In genomic region chr10:54061159-54061558, GRCm38 (mm10) we compare ENCODE assay signal across 28 mouse cellular contexts. TPM values are rescaled to one million over a fixed set of nuclear protein-coding genes. Genes with fewer than 3 reads are reported as not detected.
DNase-seq lines count a peak whose midpoint lies in the region; ATAC-seq and TF ChIP-seq lines count a peak whose summit lies in the region.
"Had no signal": no experiment of that assay in that cellular context is flagged by ENCODE, and none has a peak within 500 bp of the region (broad histone marks: within the 10 kb centered on the region; RNA-seq: fewer than 3 reads in every experiment).

No protein-coding gene starts in this region.

- TF ChIP-seq RAD21 in CH12.LX (IDR thresholded peaks at IDR 0.05; ENCODE audit: low read depth, low read length): no peak

- no peak for ATAC-seq in megakaryocyte, adult 5-6 weeks (ENCODE audit: poor library complexity, severe bottlenecking)
- peak; percentile 34; the same call in 1 of the 2 replicates for ATAC-seq in liver, embryonic 14.5 days (ENCODE audit: insufficient read depth)
- ATAC-seq: CD4-positive, CD25-positive, alpha-beta regulatory T cell, adult 4 months; intestine, embryonic 16.5 days had no signal

- H3K4me1 ChIP-seq in heart, embryonic 10.5 days: peaks cover 22% of the 10 kb centered on the region; the same call in 1 of the 2 replicates
- peaks cover 50% of the 10 kb centered on the region for H3K4me1 ChIP-seq in megakaryocyte, embryonic 14.5 days
- H3K4me1 ChIP-seq in CH12.LX (ENCODE audit: control insufficient read depth in 1 of 2, insufficient read depth in 2 of 2): peaks cover 26 to 74% of the 10 kb centered on the region in 2 experiments
- peaks cover 0 to 7% of the 10 kb centered on the region in 2 experiments; a peak in 1 of 4 replicates for H3K4me1 ChIP-seq in liver, embryonic 14.5 days (replicated peaks; ENCODE audit: control insufficient read depth in 2 of 2, insufficient read depth in 2 of 2, low read length in 1 of 2)

- peak; percentile 50 for DNase-seq in heart, embryonic 10.5 days (ENCODE audit: low spot score)
- no peak for DNase-seq in heart, postnatal 36 days
- no peak for DNase-seq in CH12.LX (ENCODE audit: extremely low read depth)
- DNase-seq in liver, embryonic 14.5 days (ENCODE audit: low read depth in 3 of 3, low spot score in 3 of 3): no peak
- DNase-seq in thymus, postnatal 25 days: no peak
- no peak for DNase-seq in layer of hippocampus, adult 2 months (ENCODE audit: low spot score in 2 of 2)
- DNase-seq: adrenal gland, postnatal 25 days; cerebellum, adult 11-12 months; cerebellum, postnatal 10 days; gastrocnemius, postnatal 14 days; kidney, adult 8-10 months; kidney, postnatal 4 days; layer of hippocampus, postnatal 36 days; left cerebral cortex, postnatal 4 days; lung, adult 2 months; lung, postnatal 10 days; right cerebral cortex, adult 18-20 months; right cerebral cortex, postnatal 4 days; thymus, adult 2 months; thymus, postnatal 4 days had no signal

- H3K4me2 ChIP-seq in CH12.LX (ENCODE audit: insufficient read depth, low read depth, poor library complexity, severe bottlenecking): peak overlapping the region; percentile 96
- no peak overlapping the region for H3K4me2 ChIP-seq in liver, embryonic 14.5 days (ENCODE audit: low read depth)
- H3K4me2 ChIP-seq: embryonic facial prominence, embryonic 13.5 days; heart, embryonic 12.5 days had no signal

- no peak overlapping the region for H3K9ac ChIP-seq in CH12.LX (ENCODE audit: insufficient read depth, low read depth)
- no peak overlapping the region for H3K9ac ChIP-seq in liver, embryonic 14.5 days (replicated peaks)
- H3K9ac ChIP-seq: embryonic facial prominence, embryonic 13.5 days; heart, embryonic 12.5 days had no signal

- TF ChIP-seq POLR2A in CH12.LX (IDR thresholded peaks at IDR 0.05; ENCODE audit: low read depth, low read length): no peak

- peaks cover 70% of the 10 kb centered on the region for H3K79me2 ChIP-seq in CH12.LX (replicated peaks; ENCODE audit: control insufficient read depth, extremely low read depth, insufficient read depth, poor library complexity, severe bottlenecking)

- dilution Hi-C loops in CH12.LX (cut with MboI; ENCODE audit: extremely low pct_ligation_motif_present, extremely low pct_unique_long_range_greater_than_20kb, low sequenced_read_pairs): no loop called here

- WGBS in heart, embryonic 10.5 days: 95% methylated on average over 4 of the region's 4 CpGs
- 87% methylated on average over 4 of the region's 4 CpGs for WGBS in liver, embryonic 14.5 days (ENCODE audit: insufficient replicate concordance)

- H3K36me3 ChIP-seq in heart, embryonic 10.5 days: peaks cover 7% of the 10 kb centered on the region; the same call in 1 of the 2 replicates
- H3K36me3 ChIP-seq in megakaryocyte, embryonic 14.5 days (replicated peaks; ENCODE audit: low read length): peaks cover 74% of the 10 kb centered on the region
- H3K36me3 ChIP-seq in CH12.LX (replicated peaks in 1 of 2; ENCODE audit: control insufficient read depth in 1 of 2, insufficient read depth in 1 of 2, low read length in 1 of 2): peaks cover 41 to 55% of the 10 kb centered on the region in 2 experiments
- H3K36me3 ChIP-seq in liver, embryonic 14.5 days (replicated peaks; ENCODE audit: control insufficient read depth, insufficient read depth, low read depth): peaks cover 28% of the 10 kb centered on the region
- H3K36me3 ChIP-seq: embryonic facial prominence, embryonic 13.5 days; forebrain, embryonic 10.5 days had no signal

- in situ Hi-C loops in CH12.LX (cut with MboI; ENCODE audit: low pct_ligation_motif_present, low pct_unique_long_range_greater_than_20kb, low sequenced_read_pairs): no loop called here

- H3K4me3 ChIP-seq in heart, embryonic 10.5 days: no peak overlapping the region
- H3K4me3 ChIP-seq in megakaryocyte, embryonic 14.5 days (replicated peaks): peak overlapping the region; percentile 34
- H3K4me3 ChIP-seq in CH12.LX (replicated peaks in 1 of 3; ENCODE audit: low read depth in 2 of 3, low read length in 2 of 3, poor library complexity in 1 of 3): peak overlapping the region in 1 of 3 experiments; percentile 33
- H3K4me3 ChIP-seq in liver, embryonic 14.5 days (ENCODE audit: insufficient read depth in 1 of 2, low read depth in 2 of 2, low read length in 2 of 2): no peak overlapping the region
- no peak overlapping the region for H3K4me3 ChIP-seq in layer of hippocampus, adult 2 months
- H3K4me3 ChIP-seq: embryonic facial prominence, embryonic 13.5 days; forebrain, embryonic 10.5 days; heart, embryonic 12.5 days had no signal

- intact Hi-C loops in heart, postnatal 36 days (cut with DNase I): no loop called here

- no peak for TF ChIP-seq EP300 in CH12.LX (IDR thresholded peaks at IDR 0.05; ENCODE audit: low read length)
- no peak for TF ChIP-seq EP300 in liver, embryonic 14.5 days (IDR thresholded peaks at IDR 0.05; ENCODE audit: low read depth)

- no peak for TF ChIP-seq CTCF in CH12.LX (conservative IDR thresholded peaks at IDR 0.05 in 1 of 2, IDR thresholded peaks at IDR 0.05 in 1 of 2; ENCODE audit: low read depth in 2 of 2, low read length in 2 of 2)
- no peak for TF ChIP-seq CTCF in liver, embryonic 14.5 days (IDR thresholded peaks at IDR 0.05; ENCODE audit: low read depth)
- TF ChIP-seq CTCF in layer of hippocampus, adult 2 months (conservative IDR thresholded peaks at IDR 0.05): no peak

- no peak overlapping the region for H3K27ac ChIP-seq in heart, embryonic 10.5 days
- peak overlapping the region; percentile 75 for H3K27ac ChIP-seq in CH12.LX (ENCODE audit: insufficient read depth, low read depth)
- H3K27ac ChIP-seq in liver, embryonic 14.5 days: no peak overlapping the region
- H3K27ac ChIP-seq in layer of hippocampus, adult 2 months: no peak overlapping the region
- H3K27ac ChIP-seq: embryonic facial prominence, embryonic 13.5 days; forebrain, embryonic 10.5 days; kidney, postnatal 0 days had no signal

- H3K9me3 ChIP-seq in heart, embryonic 10.5 days: no peaks in the 10 kb centered on the region
- H3K9me3 ChIP-seq in megakaryocyte, embryonic 14.5 days: no peaks in the 10 kb centered on the region
- H3K9me3 ChIP-seq in CH12.LX (replicated peaks; ENCODE audit: low read length): no peaks in the 10 kb centered on the region
- H3K9me3 ChIP-seq in liver, embryonic 14.5 days (ENCODE audit: control insufficient read depth, low read length): no peaks in the 10 kb centered on the region
- H3K9me3 ChIP-seq: embryonic facial prominence, embryonic 13.5 days; forebrain, embryonic 10.5 days; heart, embryonic 12.5 days had no signal

- H3K27me3 ChIP-seq in heart, embryonic 10.5 days (ENCODE audit: insufficient read depth, poor library complexity, severe bottlenecking): no peaks in the 10 kb centered on the region
- H3K27me3 ChIP-seq in megakaryocyte, embryonic 14.5 days (replicated peaks): no peaks in the 10 kb centered on the region
- no peaks in the 10 kb centered on the region for H3K27me3 ChIP-seq in CH12.LX (replicated peaks)
- no peaks in the 10 kb centered on the region for H3K27me3 ChIP-seq in liver, embryonic 14.5 days (ENCODE audit: control insufficient read depth, insufficient read depth, low read length)
- H3K27me3 ChIP-seq: embryonic facial prominence, embryonic 13.5 days; heart, embryonic 12.5 days had no signal

TF ChIP-seq in CH12.LX, 34 proteins besides CTCF, POLR2A, EP300 and RAD21:
- TF ChIP-seq MXI1 (IDR thresholded peaks at IDR 0.05; ENCODE audit: low read depth, low read length) (no peak), JUN (IDR thresholded peaks at IDR 0.05; ENCODE audit: insufficient read depth, low read depth, low read length) (no peak), NRF1 (IDR thresholded peaks at IDR 0.05; ENCODE audit: low read depth, low read length) (no peak), MEF2A (IDR thresholded peaks at IDR 0.05; ENCODE audit: borderline replicate concordance, low read depth, low read length) (no peak), MYC (IDR thresholded peaks at IDR 0.05; ENCODE audit: low read depth, low read length) (no peak), ETS1 (conservative IDR thresholded peaks at IDR 0.05; ENCODE audit: low read depth, low read length) (no peak), MAFK (IDR thresholded peaks at IDR 0.05; ENCODE audit: insufficient replicate concordance, low read length) (no peak), SMC3 (IDR thresholded peaks at IDR 0.05; ENCODE audit: low read depth, low read length) (no peak), ZNF384 (IDR thresholded peaks at IDR 0.05; ENCODE audit: low read depth, low read length) (no peak), GABPA (IDR thresholded peaks at IDR 0.05; ENCODE audit: insufficient replicate concordance, low read depth, low read length) (no peak), ZKSCAN1 (IDR thresholded peaks at IDR 0.05; ENCODE audit: borderline replicate concordance, low read depth, low read length) (no peak), KAT2A (IDR thresholded peaks at IDR 0.05; ENCODE audit: insufficient replicate concordance, low read length) (no peak), TBP (conservative IDR thresholded peaks at IDR 0.05; ENCODE audit: low read depth, low read length) (no peak), POLR2AphosphoS2 (IDR thresholded peaks at IDR 0.05; ENCODE audit: low read depth, low read length) (no peak; the same call in 1 of the 2 replicates), JUND (conservative IDR thresholded peaks at IDR 0.05; ENCODE audit: low read depth, low read length) (no peak)

RNA-seq across cellular contexts. Expression of gene Man1a, which starts 15.2 kb away (rescaled TPM):
- 8.1 and 11.2 TPM in 2 replicates for polyA plus RNA-seq in heart, embryonic 10.5 days (2016; fragmentation: Nextera tagmentation; extraction: Ambion mirVana)
- total RNA-seq in heart, postnatal 36 days (2021): 10 to 100 TPM; 40.7 to 42.2 TPM
- polyA plus RNA-seq in megakaryocyte, embryonic 14.5 days (2012; ENCODE audit: insufficient read depth, low replicate concordance): 17.7 and 37.5 TPM in 2 replicates
- 60.6 and 67.8 TPM in 2 replicates for total RNA-seq in megakaryocyte, adult 5-6 weeks (2015)
- 49.5 and 51.2 TPM in 2 replicates for total RNA-seq in megakaryocyte, adult 5-6 weeks (2017)
- total RNA-seq in CH12.LX (2012; rRNA removed) (187 and 191 TPM in 2 replicates), CH12.LX (2014; rRNA removed) (211 and 215 TPM in 2 replicates)
- polyA plus RNA-seq in CH12.LX (2012; ENCODE audit: insufficient read length, low read depth): 104 and 112 TPM in 2 replicates
- polyA plus RNA-seq in liver, embryonic 14.5 days (2012; rRNA removed): 9.5 and 12.4 TPM in 2 replicates
- 11.5 and 12.4 TPM in 2 replicates for polyA plus RNA-seq in liver, embryonic 14.5 days (2014; fragmentation: Nextera tagmentation; extraction: Ambion mirVana)
- total RNA-seq in layer of hippocampus, adult 2 months (2021): 10 to 100 TPM; 65.0 to 65.7 TPM
